Mouse (Mus musculus) adrenal gland, adult (tissue): Measurements from ENCODE around the gene Gpr179.
A peak's percentile ranks its signal among the peaks of the same experiment; 100 is the strongest.

Experiments used
- DNase-seq, 2 experiments: peaks; one replicate each; pipeline ENCODE4 v3.0.0; 2022 to 2023; ENCODE audit warnings: low spot score in 1 of 2; ENCODE audit not compliant: inconsistent age in 2 of 2

The Gpr179 gene

DNA sequence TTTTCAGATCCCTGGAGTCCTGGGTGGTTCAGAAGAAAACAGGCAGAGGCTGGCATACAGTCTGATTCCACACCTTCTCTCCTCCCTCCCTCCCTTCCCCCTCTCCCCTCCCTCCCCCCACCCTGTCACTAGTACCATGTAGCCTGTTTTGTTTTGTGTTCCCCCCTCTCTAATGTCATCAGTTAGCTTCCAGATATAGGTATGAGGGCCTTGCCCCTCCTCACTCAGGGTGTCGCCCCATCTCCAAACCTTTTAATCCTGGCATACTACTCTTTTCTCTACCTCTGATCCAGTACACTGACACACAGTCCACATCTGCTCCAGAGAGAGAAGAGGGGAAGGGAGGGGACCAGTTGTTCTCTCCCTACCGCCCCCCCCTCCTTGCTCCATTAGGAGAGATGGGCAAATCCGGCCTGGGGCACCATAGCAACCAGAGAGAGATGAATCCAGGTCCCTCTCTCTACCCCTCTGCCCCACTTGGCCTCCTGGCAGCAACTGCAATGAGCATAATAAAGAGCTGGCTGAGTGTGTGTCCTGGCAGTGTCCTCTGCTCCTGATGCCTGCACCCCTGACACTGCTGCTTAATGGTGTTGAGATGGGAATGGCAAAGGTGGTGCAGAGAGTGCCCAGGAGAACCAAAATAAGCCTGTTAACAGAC is at the start of gene Gpr179:
Gene Gpr179 (minus strand): TSS at position 51 of the 658 bp plus-strand sequence.
- DNase-seq = no peak

DNA sequence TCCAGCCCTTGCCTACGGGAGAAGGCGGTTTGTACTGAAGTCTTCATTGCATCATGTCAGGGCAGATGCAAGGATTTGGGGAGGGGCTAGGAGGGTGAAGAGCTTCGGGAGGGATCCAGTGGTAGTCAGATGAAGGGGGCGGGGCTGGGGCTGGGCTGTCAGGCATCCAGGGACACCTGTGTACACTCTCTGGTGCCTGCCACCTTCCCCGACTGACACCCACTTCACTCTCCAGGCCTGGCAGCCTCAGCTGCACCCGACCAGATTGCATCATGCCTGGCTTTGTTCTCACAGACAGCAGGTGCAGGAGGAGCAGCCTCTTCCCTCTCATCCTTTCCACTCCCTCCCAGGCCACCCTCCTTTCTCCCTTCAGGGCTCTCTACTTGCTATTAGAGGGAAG is 49.2 kb upstream of the Gpr179 start:
- peak; percentile 53 to 64 for DNase-seq

DNA sequence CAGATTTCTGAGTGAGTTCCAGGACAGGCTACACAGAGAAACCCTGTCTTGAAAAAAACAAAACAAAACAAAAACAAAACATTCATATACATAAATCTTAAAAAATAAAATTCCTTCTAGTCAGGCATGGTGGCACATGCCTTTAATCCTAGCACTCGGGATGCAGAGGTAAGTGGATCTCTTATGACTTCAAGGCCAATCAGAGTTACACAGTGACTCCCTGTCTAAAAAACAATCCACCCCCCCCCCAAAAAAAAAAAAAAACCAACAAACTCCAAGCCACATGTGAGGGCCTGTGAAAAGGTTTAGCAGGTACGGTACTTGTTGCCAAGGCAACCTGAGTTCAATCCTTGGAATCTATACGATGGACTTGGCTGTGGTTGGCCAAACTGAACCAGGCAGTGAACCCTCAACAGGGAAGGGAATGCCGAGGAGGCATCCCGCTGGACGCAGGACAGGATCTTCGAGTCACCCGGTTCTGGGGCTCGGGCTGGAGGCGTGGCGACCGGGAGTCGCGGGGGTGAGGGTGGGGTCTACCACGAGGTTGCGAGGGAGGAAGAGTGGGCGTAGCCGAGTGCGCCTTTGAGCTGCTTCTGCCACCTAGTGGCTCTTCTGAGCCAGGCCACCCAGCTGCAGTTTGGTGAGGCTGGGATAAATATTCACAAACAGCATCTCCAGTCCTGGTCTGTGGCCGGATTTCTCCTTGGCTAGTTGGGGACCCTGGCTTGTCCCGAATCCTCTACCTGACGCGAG is 48.3 kb upstream of the Gpr179 start:
- peak; percentile 90 to 94 for DNase-seq

DNA sequence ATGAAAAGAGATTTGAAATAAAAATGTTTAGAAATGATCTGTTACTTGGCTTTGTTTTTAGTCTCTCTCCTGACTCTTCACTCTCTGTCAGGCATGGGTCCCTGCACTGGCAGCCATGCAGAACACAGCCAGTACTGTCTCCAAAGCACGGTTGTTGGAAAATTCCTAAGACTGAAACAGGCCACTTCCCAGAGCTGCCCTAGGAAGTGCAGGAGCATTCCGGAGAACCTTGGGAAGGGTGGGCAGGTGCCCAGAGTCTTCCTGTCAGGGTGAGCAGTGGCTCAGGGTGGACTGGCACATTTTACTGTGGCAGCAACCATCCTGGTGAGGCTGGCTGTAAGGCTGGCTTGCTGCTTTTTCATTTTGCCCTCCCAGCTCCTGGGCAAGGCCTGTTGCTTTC is 46.6 kb upstream of the Gpr179 start:
- DNase-seq = no peak

DNA sequence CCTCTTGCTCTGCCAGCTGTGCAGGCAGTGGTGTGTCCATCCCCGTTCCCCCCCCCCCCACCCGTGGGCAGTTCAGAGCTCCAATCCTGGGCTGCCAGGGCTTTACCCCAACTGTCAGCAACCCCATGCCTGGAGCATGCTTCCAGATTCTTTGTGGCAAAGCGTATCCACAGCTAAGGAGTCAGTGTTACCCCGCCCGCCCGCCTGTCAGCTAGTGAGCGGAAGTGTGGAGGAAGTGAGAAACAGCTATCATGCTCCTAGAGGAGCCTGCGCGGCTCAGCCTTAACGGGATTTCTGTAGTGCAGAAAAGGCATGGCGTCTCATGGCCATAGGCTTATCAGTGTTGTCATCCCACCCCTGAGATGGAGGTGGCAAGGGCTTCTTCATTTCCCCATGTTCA is 42.3 kb upstream of the Gpr179 start:
- no peak for DNase-seq

DNA sequence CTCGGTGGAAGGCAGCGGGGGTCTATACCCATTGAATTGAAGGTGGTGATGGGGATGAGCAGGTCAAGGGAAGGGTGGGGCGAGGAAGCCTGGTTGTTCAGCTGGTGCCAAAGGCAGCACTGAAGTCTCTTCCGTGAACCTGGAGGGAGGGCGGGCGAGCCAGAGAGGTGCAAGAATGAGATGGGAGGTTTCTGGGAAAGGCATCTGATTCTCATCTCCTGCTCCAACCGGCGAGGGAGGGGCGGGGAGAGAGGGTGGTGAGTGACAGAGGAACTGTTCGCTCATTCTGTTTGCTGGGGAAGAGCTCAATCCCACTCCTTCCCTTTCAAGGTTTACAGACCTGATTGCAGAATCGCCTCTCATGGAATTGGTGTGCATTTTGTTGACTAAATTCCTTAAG is 41.8 kb upstream of the Gpr179 start:
- no peak for DNase-seq

DNA sequence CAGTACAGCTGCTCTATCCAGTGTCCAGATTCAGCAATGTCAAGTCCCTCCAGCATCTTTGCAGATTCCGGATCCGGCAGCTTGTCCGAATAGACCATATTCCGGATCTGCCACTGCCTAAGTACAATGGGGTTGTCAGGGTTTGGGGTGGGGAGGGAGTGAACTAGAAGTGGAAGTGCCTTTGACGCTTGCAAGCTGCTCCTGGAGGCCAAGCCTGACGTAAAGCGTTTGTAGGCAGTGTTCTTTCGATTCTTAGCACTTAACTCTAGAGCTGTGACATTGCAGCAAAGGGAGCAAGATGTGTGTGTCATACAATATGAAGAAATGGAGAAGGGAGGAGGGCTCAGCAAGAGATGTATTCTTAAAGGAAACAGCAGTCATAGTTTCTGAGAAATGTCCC is 37.2 kb upstream of the Gpr179 start:
- no peak for DNase-seq

DNA sequence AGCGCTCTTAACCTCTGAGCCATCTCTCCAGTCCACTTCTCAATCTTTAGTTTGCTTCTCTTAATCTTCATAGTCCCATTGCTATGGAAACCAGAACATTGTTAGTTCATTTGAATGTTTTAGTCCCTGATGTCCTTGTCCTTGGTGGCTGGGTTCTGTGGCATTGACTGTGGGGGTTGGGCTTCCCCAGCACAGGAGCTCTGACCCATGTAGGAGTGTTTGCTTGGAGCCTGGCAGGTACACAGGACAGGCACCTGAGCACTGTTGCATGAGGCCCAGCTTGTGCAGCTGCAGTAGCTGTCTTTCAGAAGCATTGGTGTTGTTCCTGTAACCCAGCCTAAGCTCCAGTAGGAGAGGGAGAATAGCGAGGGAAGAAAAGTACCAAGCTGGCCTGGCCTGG is 35.9 kb upstream of the Gpr179 start:
- DNase-seq = peak; percentile 77 to 88

DNA sequence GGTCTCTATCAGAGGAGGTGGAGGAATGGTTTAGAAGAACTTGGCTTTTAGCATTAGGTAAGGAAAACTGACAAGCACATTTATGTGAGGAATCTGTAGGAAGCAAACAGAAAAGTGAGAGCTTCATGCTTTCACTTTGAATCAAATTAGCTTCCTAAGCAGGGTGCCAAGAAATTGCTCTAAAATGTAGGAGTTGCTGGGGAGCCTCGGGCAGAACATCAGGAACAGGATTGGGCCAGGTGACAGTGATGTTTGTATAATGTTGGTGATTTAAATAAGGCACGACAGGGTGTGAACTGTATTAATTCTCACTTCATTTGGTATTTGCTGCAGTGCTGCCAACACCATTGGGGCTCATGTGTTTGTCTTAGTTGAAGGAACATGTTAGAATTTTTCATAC is 31.9 kb upstream of the Gpr179 start:
- DNase-seq = no peak

DNA sequence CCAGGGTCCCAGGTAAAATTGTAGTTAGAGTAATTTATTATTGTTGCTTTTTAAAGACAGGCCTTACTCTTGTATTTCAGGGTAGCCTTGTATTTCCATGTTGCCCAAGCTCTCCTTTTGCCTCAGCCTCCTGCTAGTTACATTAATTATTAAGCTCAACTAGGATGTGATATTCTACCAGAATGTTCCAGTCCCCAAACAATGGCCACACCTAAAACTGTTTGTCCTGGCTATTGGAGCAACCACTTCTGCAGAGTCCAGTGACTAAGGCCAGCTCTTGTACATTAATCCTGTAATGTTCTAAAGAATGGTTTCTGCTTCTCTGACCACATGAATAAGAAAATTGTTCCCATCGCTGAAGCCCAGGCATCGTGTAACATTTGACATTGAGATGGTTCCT is 31.1 kb upstream of the Gpr179 start:
- no peak for DNase-seq

DNA sequence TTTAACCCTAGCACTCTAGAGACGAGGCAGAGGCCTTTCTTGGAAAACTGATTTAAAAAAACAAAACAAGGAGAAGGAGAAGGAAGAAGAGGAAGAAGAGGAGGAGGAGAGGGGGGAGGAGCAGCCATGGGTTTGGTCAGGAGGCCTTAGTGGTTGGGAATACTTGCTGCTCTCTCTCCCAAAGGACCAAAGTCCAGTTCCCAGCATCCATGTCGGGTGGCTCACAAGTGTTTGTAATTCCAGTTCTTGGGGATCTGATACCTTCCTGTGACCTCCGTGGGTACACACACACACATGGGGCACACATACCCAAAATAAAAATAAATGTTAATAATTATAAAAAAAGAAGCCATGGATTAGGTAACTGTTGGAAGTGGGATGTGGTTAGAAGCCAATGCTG is 28.2 kb upstream of the Gpr179 start:
- no peak for DNase-seq

DNA sequence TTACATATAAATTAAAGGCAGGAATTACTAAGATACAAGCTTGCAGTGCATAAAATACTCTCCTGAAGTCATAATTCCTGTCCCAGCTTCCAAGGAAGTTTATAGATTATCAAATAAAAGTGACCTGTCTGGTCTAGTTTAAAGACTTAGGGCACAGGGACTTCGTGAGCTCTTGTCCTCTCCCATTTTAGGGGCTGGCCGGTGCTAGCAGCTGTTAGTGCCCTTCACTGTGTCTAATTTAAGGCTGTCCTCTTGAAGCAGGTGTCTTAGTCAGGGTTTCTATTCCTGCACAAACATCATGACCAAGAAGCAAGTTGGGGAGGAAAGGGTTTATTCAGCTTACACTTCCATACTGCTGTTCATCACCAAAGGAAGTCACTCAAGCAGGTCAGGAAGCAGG is 21.5 kb upstream of the Gpr179 start:
- DNase-seq = no peak

DNA sequence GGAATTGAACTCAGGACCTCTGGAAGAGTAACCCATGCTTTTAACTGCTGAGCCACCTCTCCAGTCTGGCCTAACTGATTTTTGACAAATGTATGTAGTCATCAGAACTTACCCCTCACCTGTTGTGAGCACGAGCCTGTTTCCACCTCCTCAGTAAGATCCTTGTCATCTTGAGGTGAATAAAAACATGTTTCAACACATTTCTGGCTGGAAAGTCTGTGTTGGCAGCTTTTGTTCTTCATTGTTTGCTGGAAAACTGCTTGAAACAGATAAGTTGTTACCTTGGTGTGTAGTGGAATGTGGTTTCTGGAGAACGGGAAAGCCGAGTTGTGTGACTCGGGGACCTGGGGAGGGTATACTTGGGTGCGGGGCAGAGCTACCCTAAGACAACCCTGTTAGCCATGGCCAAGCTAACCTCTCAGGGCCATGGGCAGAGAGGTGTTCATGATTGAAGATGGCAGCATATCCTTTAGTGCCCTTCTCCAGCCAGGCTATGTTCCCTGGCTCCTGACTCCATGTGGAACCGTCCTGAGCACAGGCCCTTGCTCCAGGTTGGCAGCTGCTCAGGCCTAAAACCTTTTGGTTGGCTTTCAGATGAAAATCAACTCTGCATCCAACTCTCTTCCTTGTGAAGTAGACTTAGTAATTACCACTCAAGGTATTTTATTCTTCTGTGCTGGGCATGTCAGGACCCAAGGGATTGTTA is 20.4 kb upstream of the Gpr179 start:
- DNase-seq = no peak

DNA sequence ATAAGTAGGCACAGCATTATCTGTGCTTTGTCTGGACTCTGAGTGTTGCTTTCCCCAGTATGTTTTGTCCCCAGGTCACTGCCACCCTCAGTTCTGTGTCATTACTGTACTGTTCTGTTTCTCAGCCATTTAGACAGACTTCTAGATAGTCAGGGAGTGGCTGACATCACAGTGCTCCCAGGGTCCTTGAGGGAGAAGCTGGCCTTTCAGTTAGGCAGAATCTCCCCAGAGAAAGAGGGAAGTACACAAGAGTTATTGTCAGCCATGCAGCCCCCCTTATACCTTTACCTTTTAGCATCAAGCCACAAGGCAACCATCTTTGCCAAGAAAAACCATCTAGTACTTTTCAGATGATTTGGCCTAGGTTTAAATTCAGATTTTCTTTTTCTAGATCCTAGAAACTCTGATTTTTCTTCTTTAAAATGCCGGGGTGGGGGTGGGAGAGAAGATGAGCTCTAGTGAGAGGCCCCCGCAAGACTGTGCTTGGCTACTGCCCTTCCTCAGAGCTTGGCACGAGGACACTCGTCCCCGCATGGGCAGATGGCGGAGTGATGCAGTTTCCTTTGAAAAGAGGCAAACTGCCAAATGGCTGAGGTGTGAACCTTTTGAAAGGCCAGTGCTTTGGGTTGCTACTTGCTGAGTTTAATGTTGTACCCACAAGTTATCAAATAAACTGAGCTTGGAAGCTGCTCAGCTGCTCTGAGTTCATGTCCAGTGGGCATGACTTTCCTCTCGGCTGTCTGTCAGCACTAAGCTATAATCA is 18.6 kb upstream of the Gpr179 start:
- peak in 1 of 2 experiments; percentile 52 for DNase-seq

DNA sequence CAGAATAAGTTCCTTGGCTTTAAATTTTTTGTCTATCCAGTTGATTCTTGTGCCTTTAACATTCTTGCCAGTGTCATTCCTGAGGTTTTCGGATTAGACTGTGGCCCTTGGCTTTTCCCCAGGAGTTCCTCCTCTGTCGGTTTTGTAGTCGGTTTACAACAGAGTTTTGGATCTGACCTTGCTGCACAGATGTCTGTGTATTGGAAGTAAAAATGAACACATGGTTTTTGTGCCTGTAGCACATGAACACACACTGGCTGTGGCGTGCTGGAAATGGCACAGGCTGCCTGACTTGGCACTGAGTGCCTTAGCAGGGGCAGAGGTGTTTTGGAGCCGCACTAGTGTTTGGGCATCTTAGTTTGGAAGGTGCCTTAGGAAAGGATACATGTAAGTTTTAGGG is 16.6 kb upstream of the Gpr179 start:
- DNase-seq = no peak

DNA sequence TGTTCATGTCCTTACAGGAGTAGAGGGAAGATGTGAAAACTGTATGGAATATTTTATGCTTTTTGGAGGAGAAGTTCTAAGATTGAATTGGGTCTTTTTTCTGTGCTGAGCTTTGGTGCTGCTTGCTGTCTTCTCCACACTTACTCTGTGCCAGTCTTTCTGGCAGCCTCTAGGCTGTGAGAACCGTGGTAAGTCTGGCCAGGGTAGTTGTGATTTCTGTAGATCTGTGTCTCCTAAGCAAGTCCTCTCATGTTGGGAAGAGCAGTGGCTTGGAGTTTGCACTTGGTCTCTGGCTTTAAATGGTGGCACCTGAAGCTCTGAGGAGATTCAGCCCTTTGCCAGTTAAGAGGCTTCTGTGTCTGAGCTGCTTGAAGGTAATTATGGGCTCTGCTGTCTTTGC is 13.7 kb upstream of the Gpr179 start:
- no peak for DNase-seq

DNA sequence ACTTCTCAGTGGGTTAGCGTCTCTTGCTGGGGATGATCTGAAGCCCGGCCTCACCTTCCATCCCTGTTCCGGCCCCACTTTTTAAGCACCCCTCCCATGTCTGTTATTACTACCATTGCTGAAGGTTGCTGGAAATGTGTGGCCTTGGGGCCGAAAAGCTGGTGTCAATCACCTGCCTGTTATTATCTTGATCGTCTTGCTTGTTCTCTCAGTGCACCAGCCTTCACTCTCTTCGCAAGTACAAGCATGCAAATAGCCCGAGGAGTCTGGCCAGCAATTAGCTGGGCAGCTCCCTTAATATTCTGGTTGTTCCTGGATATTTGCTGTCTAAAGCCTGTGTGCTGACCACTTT is 11.7 kb upstream of the Gpr179 start:
- peak in 1 of 2 experiments; percentile 29 for DNase-seq

DNA sequence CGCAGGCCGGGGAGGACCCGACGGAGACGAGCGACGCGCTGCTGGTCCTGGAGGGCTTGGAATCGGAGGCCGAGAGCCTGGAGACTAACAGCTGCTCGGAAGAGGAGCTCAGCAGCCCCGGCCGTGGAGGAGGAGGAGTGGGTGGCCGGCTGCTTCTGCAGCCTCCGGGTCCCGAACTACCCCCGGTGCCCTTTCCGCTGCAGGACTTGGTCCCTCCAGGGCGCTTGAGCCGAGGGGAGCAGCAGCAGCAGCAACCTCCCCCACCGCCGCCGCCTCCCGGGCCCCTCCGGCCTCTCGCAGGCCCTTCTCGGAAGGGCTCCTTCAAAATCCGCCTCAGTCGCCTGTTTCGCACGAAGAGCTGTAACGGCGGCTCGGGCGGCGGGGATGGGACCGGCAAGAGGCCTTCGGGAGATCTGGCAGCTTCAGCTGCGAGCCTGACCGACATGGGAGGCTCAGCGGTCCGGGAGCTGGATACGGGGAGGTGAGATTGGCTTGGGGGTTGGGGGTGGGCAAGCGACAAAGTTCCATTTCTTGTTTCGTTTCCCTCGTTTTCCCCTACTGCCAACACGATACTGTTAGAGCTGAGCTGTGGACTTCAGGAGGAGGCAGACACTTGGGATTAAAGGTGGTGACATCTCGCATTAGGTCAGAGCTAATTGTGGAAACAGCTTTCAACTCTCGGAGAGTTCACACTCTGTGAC is 11.2 kb upstream of the Gpr179 start:
- peak; percentile 57 to 82 for DNase-seq

DNA sequence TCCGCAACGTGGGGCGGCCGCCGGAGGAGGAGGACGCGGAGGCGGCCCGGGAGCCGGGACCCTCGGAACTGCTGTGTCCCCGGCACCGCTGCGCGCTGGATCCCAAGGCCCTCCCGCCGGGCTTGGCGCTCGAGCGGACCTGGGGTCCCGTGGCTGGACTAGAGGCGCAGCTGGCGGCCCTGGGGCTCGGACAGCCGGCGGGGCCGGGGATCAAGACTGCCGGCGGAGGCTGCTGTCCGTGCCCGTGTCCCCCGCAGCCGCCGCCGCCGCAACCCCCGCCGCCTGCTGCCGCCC is 10.7 kb upstream of the Gpr179 start:
- DNase-seq = no peak

DNA sequence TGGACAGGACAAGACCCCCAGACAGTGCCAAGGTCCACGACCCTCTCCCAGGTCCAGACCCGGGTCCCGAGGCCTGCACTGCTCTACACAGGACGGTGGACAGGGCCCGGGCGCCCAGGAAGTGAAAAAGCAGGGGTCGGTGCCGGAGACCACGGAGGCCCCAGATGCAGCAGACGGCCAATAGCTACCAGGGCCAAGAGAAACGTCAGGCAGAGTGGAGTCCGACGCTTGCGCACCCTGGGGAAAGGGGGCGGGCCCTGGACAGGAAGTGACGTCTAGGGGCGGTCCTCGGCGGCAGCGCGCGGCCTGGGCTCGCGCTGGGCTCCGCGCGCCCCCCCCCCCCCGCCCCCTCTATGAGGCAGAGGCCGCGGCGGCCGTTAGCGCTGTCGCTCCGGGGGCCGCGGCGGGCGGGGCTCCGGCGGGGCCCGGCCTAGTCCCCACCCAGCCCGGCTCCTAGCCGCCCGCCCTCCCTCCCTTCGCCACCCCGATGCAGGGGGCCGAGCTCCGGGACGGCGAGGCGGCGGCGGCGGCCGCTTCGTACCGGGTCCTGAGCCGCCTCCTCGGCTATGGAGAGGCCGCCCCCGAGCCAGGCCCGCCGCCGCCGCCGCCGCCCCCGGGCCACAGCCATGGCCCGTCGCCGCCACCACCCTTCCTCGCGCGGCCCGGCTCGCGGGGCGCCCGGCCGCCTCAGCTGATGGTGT is 10.2 kb upstream of the Gpr179 start, which contains the start of gene Socs7:
Gene Socs7 (plus strand): TSS at position 604 of the 701 bp plus-strand sequence.
- DNase-seq = peak; percentile 95 to 97
